Mouse (Mus musculus): ENCODE data around the gene Pvr.
A peak's percentile ranks its signal among the peaks of the same experiment; 100 is the strongest.

The Pvr gene

GRCm38 (mm10) chr7:19875948-19876682 is 44.8 kb downstream of the Pvr start:
- peak; percentile 43 to 84 for DNase-seq (ENCODE audit: inconsistent age in 2 of 2, low spot score in 1 of 2)

DNA sequence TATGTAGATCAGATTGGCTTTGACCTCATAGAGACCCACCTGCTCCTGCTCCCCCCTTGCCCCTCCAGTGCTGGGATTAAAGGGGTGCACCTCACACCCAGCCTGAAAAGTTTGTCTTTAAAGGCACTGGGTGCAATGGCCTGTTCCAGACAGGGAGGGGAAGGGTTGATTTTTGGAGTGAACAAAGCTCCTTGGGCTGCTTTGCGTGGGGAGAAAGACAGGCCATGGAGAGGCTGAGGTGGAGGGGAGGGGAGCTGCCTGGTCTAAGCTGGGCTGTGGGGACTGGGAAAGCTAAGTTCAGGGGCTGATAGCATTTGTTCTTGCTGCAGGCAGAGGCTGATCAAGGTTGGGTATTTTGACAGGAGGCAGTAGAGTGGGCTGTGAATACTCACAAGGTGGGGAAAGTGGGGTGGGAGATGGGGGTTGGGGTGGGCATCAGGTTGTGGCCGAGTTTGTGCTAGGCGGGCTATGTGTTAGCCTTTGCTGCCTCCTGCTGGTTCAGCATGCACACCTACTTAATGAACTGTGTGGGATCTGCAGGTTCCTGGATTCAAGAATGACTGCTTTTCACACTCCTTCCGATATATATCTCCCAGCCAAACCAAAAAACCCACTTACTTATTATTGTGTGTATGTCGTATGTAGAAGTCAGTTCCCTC is 48.9 kb downstream of the Pvr start:
- DNase-seq (ENCODE audit: inconsistent age in 2 of 2, low spot score in 1 of 2) = peak in 1 of 2 experiments; percentile 74

- DNase-seq (ENCODE audit: inconsistent age in 2 of 2, low spot score in 1 of 2) = peak; percentile 53 to 73
Observed at GRCm38 (mm10) chr7:19871137-19871621, 49.8 kb downstream of the Pvr start.

GRCm38 (mm10) chr7:19867751-19868399 is 53.1 kb downstream of the Pvr start:
- no peak for DNase-seq (ENCODE audit: inconsistent age in 2 of 2, low spot score in 1 of 2)

DNA sequence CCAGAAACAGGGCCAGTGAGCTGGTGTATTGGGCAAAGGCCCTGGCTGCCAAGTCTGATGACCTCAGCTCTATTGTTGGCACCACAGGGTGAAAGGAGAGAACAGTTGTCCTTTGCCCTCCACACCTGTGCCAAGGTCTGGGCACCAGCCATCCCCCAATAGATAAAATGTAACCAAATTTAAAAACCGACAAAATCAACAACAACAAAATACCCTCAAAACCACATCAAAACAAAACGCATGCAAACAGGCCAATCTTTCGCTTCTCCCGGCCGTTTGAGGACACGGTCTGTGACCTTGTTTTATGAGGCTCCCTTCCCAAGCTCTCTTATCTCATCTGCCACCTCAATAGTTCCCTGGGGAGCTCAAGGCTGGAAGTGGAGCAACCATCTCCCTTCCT is 54.5 kb downstream of the Pvr start:
- peak; percentile 69 to 91 for DNase-seq (ENCODE audit: inconsistent age in 2 of 2, low spot score in 1 of 2)

DNA sequence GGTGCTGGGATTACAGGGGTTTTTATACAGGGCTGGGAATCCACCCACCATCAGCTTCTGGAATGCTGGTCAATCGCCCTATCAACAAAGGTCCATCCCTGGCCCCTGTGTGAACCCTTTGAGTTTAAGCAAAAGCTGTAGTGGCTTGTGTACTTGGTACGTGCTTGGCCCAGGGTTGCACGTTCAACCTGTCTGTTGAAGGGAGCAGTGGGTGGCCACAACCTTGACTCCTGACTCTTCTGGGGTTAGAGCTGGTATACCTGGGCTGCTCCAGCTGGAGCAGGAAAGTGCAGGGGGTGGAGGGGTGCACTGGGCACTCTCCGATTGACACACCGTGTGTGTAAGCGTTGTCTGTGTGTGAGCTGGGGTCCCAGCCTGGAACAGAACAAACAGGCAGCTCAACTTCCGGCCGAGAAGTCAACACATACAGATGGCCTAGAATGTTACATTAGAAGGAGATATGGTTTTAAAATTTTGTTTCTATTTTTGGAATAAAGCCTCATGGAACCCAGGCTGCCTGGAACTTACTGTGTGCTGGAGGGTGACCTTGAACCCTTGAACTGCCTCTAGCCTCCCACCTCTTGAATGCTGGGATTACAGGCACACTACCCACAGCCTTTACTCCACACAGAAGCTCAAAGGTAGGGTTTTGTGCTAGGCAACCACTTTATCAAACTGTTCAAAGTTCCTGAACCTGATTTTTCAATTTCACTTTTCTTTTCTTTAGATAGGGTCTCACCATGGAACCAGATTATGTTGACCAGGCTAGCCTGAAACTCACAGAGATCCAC is 55.5 kb downstream of the Pvr start:
- DNase-seq (ENCODE audit: inconsistent age in 2 of 2, low spot score in 1 of 2) = no peak

DNA sequence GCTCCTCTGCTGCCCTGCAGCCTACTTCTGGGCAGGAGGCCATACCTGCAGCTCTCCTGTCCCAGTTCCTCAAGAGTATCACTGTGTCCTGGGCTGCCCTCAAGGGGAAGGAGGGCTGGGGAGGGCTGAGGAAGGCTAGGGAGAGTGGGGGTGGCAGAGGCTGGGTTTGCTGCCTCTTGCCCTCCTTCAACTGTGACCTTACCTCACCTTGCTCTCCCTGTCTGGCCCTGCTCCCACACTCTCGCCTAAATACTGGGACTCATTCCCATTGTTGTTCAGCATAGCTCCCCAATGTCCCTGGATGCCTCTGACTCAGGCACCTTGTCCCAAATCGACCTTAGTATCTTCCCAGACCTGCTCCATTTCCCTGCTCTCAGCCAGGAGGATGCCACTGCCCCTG is 56.7 kb downstream of the Pvr start:
- peak in 1 of 2 experiments; percentile 87 for DNase-seq (ENCODE audit: inconsistent age in 2 of 2, low spot score in 1 of 2)

GRCm38 (mm10) chr7:19861199-19861598 is 59.8 kb downstream of the Pvr start, which contains the start of gene Ceacam16:
Gene Ceacam16 (minus strand): TSS chr7:19861299.
- DNase-seq (ENCODE audit: inconsistent age in 2 of 2, low spot score in 1 of 2) = no peak

DNA sequence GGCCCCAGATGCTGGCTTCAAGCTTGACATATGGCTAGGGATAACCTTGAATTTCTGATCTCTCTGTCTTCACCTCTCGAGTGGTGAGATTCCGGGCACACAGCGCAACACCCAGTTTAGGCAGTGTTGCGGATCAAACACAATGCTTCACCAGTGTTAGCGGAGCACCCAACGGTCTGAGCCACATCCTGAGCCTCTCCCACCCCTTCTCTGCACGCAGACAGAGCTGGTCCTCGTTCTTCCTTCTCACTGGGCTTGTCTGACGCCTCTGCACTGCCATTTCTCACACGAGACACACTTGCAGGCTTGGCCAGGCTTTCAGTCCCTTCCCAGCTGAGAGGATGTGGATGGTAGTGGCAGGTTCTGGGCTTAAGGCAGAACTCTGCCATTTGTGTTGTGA is 61.2 kb downstream of the Pvr start:
- DNase-seq (ENCODE audit: inconsistent age in 2 of 2, low spot score in 1 of 2) = no peak

- no peak for DNase-seq (ENCODE audit: inconsistent age in 2 of 2, low spot score in 1 of 2)
Observed at GRCm38 (mm10) chr7:19856283-19856682, 64.7 kb downstream of the Pvr start.

DNA sequence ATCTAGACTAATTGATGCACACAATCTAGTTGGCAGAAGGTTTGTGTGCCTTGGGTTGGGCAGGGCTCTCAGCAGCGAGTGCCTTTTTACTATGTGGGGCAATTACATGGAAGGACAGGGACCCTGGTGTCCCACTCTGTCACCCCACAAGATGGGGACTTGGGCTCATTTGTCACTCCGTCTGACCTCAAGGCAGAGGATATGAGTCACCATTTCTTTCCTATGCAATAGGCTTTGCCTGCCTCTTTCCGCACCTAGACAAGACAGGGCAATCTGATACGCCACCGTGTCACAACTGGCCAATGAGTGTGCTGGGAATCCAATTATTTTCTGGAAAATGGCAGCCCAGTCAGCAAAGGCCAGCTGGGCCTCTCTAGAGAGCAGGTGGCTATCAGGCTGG is 65.3 kb downstream of the Pvr start:
- no peak for DNase-seq (ENCODE audit: inconsistent age in 2 of 2, low spot score in 1 of 2)

Measured in adrenal gland, adult (tissue).